Mouse (Mus musculus) A20 (cell line): Measurements from ENCODE around the gene Slfn8.
A peak's percentile ranks its signal among the peaks of the same experiment; 100 is the strongest.
"Not testable (repeated sequence)": the region's sequence is repeated elsewhere in the genome, so short reads cannot be mapped to it uniquely, and the experiment has no call there.

ENCODE experiments used
- DNase-seq: peaks from one replicate; pipeline ENCODE4 v3.0.0-alpha.2; 2011; ENCODE audit warnings: low read depth, low spot score

Slfn8 gene

DNA sequence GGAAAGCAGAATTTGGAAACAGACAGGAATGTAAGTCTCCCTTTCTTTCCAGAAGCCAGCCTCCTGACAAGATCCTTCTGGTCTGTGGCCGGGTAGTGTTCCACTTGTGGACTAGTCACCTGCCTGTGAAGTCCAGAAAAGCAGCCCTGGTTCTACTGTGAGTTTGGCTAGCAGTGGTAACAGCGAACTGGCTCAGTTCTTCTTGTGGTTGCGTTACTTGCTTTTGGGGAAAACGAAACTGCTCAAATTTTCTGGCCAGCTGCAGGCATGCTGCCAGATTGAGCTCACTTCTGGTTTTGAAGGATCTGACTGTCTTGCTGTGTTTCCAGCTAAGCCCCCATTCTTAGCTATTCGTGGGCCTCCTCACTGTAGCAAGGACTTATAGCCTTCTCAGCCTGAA lies at the start of gene Slfn8:
Gene Slfn8 (minus strand): TSS at position 190 of the 400 bp plus-strand sequence.
- DNase-seq: peak; percentile 83

DNA sequence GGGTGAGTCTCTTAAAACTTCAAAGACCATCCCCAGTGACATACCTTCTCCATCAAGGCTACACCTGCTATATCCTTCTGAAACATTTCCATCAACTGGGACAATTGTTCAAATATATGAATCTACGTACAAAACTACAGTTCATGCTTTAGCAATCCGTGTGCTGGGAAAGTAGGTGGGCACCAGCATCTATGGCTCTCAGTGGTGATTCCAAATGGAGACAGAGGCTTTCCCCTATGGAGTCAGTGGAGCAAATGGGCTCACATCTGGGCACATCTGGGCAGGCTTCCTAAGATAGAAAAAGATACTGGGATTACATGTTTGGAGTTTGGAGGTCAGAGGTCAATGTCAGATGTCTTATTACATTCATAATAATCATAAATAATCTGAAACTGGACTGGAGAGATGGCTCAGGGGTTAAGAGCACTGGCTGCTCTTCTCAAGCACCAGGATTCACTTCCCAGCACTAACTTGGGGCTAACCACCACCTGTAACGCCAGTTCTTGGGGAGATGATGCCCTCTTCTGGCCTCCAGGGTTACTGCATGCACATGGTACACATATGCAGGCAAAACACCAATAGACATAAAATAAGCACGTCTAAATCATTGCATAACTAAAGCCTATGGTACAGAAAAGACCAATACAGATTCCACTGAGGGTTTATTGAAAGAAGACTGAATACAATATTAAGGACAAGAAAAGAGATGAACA lies 47.5 kb upstream of the Slfn8 start:
- DNase-seq: peak; percentile 63

DNA sequence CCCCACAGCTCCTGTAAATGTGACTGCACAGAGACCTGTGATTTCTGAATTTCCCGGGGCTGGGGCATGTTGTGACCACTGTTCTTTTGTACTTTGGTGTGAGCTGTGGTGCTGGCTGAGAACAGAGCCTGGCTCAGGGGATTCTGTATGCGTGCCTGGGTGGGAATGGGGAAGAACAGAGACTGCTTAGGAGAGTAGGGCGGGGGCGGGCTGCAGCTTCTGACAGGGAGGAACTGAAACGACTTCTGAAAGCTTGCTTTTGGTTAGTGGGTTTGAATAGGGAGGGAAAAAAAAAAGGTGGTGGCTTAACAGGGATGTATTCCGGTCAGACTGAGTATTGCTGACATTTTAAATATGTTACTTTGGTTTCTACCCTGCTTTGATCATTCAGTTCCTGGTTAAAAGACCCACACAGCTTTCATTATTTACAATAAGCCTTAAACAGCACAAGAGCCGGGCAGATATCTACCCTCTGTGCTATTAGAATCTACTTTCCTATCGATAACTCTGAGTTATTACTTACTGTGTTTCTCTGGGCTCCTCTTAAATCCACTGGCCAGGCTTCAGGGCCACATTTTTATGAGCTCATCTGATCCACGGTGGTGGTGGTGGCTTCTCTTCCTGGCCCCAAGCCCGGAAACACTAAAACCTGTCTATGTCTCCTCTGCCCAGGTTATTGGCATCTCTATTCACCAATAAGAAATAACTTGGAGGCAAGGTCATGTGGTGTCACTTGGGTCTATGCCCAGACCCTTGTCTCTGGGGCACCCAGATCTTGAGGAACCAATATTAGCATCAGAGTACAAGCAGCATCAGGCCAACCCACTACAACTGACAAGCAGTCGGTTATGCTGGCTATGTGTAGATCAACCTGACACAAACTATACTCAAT lies 46.3 kb upstream of the Slfn8 start:
- peak; percentile 86 for DNase-seq

DNA sequence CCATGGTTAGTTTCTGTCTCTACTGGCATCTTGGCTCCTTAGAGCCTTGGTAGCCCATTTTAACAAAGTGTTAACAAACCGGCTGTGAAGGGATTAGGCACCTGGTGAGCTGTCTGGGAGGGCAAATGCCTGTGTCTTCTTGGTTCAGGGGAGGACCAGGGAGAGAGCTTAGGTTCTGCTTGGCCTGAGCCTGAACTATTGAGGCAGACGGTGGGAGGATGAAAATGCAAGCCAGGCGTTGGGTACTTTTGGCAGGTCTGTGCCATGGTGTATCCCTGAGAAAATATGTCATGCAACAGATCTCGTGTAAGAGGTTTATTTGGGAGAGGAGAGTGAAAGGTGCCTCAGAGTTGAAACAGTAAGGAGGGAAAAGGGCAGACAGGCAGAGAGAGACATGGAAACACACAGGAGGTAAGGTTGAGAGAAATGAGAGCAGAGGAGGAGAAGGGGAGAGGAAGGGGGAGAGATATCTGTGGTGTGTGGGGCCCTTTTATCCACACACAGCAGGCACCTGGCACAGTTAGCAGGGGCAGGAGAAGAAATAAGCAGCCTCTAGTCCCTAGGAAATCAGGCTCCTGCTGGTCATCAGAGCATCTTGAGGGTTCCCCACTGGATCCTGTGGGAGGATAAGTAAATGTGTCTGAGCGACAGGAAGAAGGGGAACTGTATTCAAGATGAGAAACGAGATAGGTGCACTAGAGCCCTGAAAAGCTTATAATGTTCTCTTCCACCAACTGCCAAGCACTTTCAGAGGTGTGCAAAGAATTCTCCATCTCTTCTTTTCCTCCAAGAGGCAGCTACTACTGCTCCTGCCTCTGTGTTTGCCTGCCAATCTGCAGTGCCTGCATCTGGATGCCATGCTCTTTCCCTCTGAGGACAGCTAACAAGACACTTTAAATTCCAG lies 45.1 kb upstream of the Slfn8 start:
- DNase-seq: peak; percentile 27

DNA sequence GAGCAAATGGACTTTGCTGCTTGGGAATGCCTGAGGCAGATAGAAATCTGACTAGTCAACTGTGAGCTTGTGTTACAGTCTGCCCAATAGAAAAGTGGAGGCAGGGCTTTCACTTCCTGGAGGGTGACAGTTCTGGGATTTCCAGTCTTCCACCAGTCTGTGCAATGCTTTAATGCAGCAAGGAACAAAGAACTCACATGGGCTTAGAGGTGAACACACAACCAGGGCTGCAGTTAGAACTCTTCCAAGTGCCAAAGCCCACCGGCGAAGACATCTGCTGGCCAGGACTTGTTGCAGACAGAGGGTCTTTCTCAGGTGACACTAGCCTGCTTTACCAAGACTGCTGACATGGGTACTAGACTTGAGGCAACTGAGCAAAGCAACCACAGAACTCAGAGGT lies 44.3 kb upstream of the Slfn8 start, which contains the start of gene Slfn2:
Gene Slfn2 (plus strand): TSS at position 167 of the 400 bp plus-strand sequence.
- DNase-seq: peak; percentile 41

DNA sequence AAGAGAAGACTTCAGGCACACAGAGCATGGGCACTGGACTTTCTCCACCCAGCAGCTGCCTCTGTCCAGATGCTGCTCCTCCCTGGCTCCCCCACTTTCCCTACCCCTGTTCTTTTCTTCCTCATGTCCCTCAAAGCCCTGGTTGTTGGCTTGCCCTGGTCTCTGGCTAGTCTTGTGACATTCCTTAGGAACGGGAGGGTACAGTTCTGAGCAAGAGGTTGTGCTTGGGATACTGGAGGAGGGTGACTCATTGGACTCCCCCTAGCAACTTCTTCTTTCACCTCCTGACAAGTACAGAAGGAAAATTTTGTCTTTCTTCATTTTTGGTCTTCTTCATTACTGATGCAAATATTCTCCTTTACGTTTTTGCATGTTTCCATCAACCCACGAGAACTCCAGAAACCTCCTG lies 43.3 kb upstream of the Slfn8 start:
- DNase-seq: peak; percentile 19

DNA sequence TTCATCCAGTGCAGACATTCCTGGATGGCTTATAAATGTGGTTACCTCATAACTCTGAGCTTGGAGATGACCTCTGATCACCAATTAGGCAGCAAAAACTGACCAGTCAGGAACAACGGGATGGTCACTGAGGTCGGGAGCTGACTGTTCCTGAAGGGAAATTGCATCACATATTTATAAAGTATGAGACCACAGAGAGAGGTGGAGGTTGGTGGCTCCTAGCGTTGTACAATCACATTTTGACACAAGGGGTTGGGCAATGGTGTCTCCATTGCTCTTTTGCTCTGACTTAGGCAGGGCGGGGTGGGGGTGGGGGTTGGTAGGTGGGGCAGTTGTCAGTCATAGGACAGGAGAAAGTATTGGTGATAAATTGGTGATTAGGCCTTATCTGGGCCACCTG lies 42.5 kb upstream of the Slfn8 start:
- no peak for DNase-seq

DNA sequence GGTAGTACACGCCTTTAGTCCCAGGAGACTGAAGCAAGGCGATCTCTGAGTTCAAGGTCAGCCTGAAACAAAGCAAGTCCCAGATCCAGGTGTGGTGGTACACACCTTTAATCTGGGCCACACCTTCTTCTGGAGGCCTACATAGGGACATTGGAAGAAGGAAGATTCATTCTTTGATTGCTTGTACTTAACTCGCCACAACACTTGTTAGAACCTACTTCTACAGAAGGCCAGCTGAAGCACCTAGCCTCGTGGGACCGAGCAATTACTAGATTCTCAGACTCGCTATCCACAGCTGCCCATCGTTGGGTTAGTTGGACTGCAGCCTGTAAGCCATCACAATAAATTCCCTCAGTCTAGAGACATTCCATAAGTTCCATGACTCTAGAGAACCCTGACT lies 41.2 kb upstream of the Slfn8 start:
- DNase-seq: no peak

DNA sequence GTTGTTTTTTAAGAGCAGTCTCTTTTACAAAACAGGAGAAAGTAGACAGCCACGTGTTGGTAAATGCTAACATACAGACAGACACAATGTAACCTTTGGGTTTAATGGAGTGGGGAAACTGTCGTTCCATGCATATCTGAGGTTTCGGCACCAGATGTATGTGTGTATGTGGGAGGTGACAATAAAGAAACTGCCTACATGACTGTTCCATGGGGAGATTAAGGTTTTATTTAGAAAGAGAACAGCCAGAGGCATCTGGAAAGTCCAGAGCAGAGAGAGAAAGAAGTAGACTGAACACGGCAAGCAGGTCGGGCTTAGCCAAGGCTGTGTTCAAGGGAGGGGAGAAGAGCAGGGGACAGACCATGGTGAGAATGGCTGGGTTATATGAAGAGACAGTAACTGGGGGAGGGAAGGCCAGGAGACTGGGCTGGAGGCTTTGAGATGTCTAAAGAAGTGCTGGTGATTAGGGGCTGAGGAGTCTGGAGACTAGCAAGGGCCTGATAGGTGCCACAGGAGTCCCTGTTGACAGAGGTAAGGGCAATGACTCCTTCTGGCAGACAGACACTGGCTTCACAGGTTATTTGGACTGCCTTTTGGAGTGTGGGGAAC lies 39.9 kb upstream of the Slfn8 start:
- no peak for DNase-seq

DNA sequence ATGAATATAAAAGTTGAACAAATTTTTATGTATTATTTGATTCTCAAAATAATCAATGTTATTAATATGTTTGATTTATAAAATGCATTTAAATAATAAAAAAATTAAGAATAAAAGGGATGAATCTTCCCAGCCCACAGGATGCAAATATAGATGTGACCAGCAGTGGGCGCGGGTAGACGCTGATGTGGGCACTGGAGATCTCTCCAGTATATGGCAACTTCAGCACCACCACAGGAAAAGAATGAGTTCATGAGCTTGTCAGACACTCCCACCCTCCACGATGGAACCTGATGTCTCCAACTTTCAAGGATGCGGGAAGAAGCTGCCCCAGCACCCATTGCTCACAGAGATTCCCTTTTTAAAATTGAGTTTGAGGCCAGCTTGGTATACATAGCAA lies 37.3 kb upstream of the Slfn8 start:
- peak; percentile 60 for DNase-seq

DNA sequence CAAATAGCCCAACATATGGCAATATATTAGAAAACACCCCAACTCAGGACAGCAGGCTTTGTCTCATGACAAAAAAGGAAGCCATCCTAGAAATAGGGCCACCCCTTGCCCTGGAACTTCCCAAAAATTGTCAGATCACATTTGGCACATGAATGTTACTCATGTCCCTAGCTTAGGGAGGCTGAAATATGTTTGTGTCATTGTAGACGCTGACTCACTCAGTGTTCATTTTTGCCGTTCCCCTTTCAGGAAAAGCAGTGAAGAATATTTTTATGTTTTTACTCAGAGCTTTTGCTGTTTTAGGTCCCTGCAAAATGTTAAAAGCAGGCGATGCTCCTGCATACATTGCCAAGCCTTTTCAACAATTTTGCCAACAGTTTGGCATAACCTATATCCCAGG lies 25.0 kb upstream of the Slfn8 start:
- DNase-seq: no peak

DNA sequence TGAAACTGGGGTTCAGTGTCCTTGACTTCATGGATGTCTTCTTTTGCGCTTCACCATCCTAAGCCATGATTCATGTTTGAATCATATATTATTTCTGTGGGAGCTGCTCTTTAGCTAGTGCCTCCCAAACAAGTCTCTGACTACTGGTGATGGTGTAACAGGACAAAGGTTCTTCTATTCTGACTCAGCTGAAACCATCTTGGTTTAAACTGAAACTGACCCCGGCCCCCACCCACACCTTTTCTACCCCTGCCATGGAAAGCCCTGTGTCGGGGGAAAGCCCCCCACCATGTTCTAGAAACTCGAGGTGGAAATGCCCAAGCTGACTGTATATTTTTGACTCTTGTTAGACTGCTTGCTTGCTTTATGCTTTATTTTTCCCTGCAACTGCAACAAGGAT lies 23.3 kb upstream of the Slfn8 start:
- no peak for DNase-seq

DNA sequence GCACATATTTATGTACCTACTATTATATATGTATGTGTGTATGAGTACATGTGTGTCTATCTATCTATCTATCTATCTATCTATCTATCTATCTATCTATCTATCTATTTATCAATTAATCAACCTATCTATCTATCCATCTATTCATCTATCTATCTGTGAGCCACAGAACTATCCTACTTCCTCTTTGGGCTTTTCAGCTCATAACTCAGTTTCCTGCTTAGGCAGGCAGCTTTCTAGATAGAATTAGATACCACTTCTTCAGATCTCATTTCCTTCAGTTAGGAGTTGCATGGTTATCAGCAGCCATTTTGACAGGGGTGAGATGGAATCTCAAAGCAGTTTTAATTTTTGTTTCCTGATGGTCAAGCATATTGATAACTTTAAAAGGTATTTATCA lies 20.4 kb upstream of the Slfn8 start:
- no peak for DNase-seq

DNA sequence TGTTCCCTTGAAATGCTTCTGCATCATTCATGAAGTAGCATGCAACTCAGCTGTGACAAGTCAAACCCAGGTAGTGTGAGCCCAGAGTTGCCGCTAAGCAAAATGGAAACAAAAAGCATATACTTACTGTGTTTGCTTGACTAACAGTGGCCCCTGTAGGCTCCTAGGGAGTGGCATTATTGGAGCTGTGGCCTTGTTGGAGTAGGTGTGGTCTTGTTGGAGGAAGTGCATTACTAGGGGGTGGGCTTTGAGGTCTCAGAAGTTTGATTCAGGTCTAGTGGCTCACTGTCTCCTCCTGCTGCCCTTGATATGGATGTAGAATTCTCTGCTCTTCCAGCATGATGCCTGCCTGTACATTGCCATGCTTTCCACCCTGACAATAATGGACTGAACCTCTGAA lies 19.7 kb upstream of the Slfn8 start:
- peak; percentile 34 for DNase-seq

DNA sequence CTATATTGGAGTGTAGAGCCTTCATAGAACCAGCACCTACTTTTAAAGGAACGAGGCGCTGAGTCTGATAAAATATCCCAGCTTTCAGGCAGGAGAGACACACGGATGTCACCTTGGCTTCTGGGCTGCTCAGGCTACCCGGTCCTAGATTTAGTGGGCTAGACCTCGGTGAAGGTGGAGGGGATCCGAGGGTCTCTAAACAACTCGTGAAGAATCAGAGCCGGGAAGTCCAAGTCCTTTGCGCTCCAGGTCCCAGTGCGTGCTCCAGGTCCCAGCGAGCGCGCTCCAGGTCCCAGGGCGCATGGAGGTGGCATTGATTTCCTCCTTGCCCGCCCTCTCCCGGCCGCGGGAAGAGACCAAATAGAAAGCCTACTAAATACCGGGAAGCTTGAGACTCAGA lies 19.2 kb upstream of the Slfn8 start:
- no peak for DNase-seq

DNA sequence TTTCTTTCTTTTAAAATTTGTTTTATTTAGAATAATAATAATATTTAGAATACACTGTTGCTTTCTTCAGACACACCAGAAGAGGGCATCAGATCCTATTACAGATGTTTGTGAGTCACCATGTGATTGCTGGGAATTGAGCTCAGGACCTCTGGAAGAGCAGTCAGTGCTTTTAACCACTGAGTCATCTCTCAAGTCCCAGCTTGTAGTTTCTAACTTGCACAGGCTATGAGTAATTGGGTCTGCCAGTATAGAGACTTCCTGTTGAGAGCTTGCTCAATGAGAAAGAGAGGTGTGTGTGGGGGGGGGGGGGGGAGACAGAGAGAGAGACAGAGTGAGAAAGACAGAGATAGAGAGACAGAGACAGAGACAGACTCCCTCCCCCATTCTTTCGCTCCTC lies 18.5 kb upstream of the Slfn8 start:
- DNase-seq: no peak

DNA sequence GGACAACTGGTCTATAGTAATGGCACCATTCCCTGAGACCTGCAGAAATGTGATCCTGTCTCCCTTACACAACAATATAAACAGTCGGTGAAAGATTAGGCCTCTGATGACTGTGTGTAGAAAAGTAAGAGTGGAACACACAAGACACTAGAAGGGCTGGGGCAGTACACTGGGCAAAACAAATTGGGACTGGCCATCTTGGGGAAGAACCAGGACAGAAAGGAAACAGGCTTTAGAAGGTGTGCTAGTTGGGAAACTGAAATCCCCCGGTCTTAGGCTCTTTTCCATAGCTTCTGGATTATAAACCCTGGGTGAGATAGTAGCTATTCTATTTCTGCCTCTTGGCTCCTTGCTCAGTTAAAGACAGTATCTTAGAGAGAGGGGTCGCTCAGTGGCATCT lies 18.1 kb upstream of the Slfn8 start:
- not testable (repeated sequence) for DNase-seq

DNA sequence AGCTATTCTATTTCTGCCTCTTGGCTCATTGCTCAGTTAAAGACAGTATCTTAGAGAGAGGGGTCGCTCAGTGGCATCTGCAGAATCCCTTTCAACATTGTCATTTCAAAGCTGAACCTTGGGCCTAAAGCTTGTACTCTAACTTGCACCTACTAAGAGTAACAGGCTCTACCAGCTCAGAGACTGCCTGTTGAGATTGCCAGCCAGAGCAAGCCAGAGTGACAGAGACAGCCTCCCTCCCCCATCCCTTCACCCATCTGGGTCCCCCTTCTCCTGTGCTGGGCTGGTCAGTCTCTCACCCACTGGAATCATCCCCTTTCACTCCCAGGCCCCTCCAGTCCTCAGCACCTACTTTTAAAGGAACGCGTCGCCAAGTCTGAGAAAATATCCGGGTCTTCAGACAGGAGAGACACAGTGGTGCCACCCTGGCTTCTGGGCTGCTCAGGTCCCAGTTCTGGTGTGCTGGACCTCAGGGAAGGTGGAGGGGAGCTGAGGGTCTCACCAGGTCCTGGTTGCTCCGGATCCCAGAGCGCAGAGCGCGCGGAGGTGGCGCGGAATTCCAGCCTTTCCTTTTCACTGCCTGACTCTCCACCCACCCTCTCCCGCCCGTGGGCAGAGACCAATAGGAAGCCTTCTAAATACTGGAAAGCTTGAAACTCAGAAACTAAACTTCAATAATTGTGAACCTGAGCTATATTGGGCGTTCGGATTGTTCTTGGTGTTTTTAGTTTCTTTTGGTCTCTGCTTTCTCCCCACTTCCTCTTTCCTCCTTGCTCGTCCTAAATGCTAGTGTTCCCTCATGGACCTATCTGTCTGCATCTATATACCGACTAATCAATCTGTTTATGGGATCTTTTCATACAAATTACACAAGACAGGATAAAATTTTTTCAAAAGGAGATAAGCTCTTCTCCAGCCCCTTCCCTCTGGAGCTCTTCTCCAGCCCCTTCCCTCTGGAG lies 770 bp downstream of the Slfn8 start:
- DNase-seq: peak; percentile 49

DNA sequence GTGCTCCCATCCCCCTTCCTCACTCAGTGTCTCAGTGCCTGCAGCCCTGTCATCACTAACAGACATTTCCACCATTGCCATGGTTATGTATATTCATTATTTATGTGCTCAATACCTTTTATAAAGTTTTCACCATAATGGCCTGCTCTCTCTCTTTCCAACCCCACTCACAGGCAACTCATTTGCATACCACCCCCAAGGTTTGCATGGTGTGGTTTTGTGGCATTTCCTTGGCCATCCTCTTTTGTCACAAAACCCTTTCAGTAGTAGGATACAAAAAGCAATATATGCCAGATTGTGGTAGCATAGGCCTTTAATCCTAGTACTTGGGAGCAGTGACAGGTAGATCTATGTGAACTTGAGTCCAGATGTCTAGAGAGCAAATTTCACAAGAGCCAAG lies 4.5 kb downstream of the Slfn8 start:
- DNase-seq: peak; percentile 15

DNA sequence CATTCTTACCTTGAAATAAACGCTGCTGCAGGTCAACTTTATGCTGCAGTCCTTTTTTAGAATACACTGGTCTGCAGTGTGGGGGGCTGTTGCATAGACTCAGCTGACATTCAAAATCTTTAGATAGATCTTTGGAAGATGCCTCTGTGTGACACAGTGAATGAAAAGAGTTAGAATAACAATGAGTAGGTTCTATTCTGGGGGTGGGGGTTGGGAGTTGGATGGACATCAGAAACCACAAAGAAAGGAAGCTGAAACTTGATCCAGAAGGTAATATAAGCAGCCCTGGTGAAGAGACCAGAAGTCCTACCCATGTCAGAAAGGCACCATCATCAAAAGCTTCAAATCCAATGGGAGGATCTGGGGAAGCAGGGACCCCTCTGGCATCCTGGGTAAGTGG lies 7.3 kb downstream of the Slfn8 start:
- DNase-seq: no peak
